Mouse (Mus musculus) cerebellum, adult 9-11 months (tissue): ENCODE measurements around the gene Rtn3.

ENCODE experiments used
- DNase-seq: peaks from one replicate; pipeline ENCODE4 v3.0.0; 2022

Gene Rtn3

GRCm38 (mm10) chr19:7377639-7378038 is 105.4 kb downstream of the Rtn3 start:
- DNase-seq, result no peak
